Mouse (Mus musculus) MEL (cell line): Measurements from ENCODE around the gene Nr2c2. TPM values are rescaled to one million over a fixed set of nuclear protein-coding genes. Genes with fewer than 3 reads are reported as not detected.
A peak's percentile ranks its signal among the peaks of the same experiment; 100 is the strongest.

ENCODE experiments used
- DNase-seq: peaks from one replicate; pipeline ENCODE4 v3.0.0; 2011; ENCODE audit warnings: low read depth, low spot score
- H3K27ac ChIP-seq: 2 replicates; pipeline ENCODE4 v1.5.1; 2012; ENCODE audit warnings: low read depth, mild to moderate bottlenecking, control low read depth, low read length, moderate library complexity; ENCODE audit not compliant: control insufficient read depth
- H3K27me3 ChIP-seq, 2 experiments: fragments of 150-350 bp in 1 of 2; sonication (generic) in 1 of 2; 2 replicates each; pipeline ENCODE4 v1.6.1; 2012; ENCODE audit warnings: low read length in 2 of 2, mild to moderate bottlenecking in 2 of 2, improper control_type of control experiment in 1 of 2, moderate library complexity in 1 of 2; ENCODE audit not compliant: insufficient read depth in 2 of 2, control insufficient read depth in 1 of 2
- H3K36me3 ChIP-seq, 2 experiments: 2 replicates each; pipeline ENCODE4 v1.6.1; 2012 to 2014; ENCODE audit warnings: low read length in 2 of 2, improper control_type of control experiment in 1 of 2, inconsistent platforms in 1 of 2, mild to moderate bottlenecking in 1 of 2; ENCODE audit not compliant: insufficient read depth in 2 of 2, control insufficient read depth in 1 of 2
- H3K4me1 ChIP-seq, 2 experiments: fragments of 150-350 bp in 1 of 2; sonication (generic) in 1 of 2; 2 replicates each; pipeline ENCODE4 v1.6.1; 2012; ENCODE audit warnings: low read length in 2 of 2, improper control_type of control experiment in 1 of 2, mild to moderate bottlenecking in 1 of 2; ENCODE audit not compliant: insufficient read depth in 2 of 2, control insufficient read depth in 1 of 2
- H3K4me3 ChIP-seq, 2 experiments: fragments of 150-350 bp in 1 of 2; sonication (generic) in 1 of 2; 2 replicates each; pipeline ENCODE4 v1.5.1; 2012; ENCODE audit warnings: low read depth in 2 of 2, low read length in 2 of 2, mild to moderate bottlenecking in 2 of 2, moderate library complexity in 2 of 2, control low read depth in 1 of 2, improper control_type of control experiment in 1 of 2; ENCODE audit not compliant: control insufficient read depth in 1 of 2, insufficient read depth in 1 of 2
- H3K79me2 ChIP-seq: 2 replicates; pipeline ENCODE4 v1.6.1; 2012; ENCODE audit warnings: mild to moderate bottlenecking, low read length, moderate library complexity; ENCODE audit not compliant: control insufficient read depth, poor library complexity, insufficient read depth
- H3K9ac ChIP-seq: 2 replicates; pipeline ENCODE4 v1.6.1; 2012; ENCODE audit warnings: low read depth, mild to moderate bottlenecking, control low read depth, low read length, moderate library complexity; ENCODE audit not compliant: control insufficient read depth, poor library complexity, severe bottlenecking
- H3K9me3 ChIP-seq: fragments of 150-350 bp; sonication (generic); replicated peaks from 2 replicates; pipeline ENCODE4 v1.6.1; 2012; ENCODE audit warnings: mild to moderate bottlenecking, low read length, improper control_type of control experiment, moderate library complexity; ENCODE audit not compliant: insufficient read depth
- CTCF ChIP-seq, 3 experiments: IDR thresholded peaks in 2 of 3; conservative IDR thresholded peaks in 1 of 3; 2 replicates each; pipeline ENCODE4 v1.5.1; 2011 to 2012; ENCODE audit warnings: low read length in 3 of 3, low read depth in 2 of 3, mild to moderate bottlenecking in 2 of 3, improper control_type of control experiment in 1 of 3, inconsistent platforms in 1 of 3, mixed read lengths in 1 of 3, moderate library complexity in 1 of 3; ENCODE audit not compliant: control insufficient read depth in 1 of 3, insufficient read depth in 1 of 3, poor library complexity in 1 of 3, severe bottlenecking in 1 of 3
- EP300 ChIP-seq, 2 experiments: IDR thresholded peaks; 2 replicates each; pipeline ENCODE4 v1.6.1; 2011; ENCODE audit warnings: improper control_type of control experiment in 2 of 2, low read length in 2 of 2, low read depth in 1 of 2, mild to moderate bottlenecking in 1 of 2
- GABPA ChIP-seq: IDR thresholded peaks from 2 replicates; pipeline ENCODE4 v1.6.1; 2012; ENCODE audit warnings: low read depth, mild to moderate bottlenecking, inconsistent platforms, low read length, improper control_type of control experiment, moderate library complexity
- GATA1 ChIP-seq: IDR thresholded peaks from 2 replicates; pipeline ENCODE4 v1.6.1; 2011; ENCODE audit warnings: low read depth, low read length, improper control_type of control experiment
- HCFC1 ChIP-seq: IDR thresholded peaks from 2 replicates; pipeline ENCODE4 v1.6.1; 2012; ENCODE audit warnings: low read depth, mild to moderate bottlenecking, inconsistent platforms, low read length, improper control_type of control experiment, moderate library complexity
- JUND ChIP-seq: IDR thresholded peaks from 2 replicates; pipeline ENCODE4 v1.6.1; 2011; ENCODE audit warnings: low read depth, mild to moderate bottlenecking, improper control_type of control experiment, low read length
- KAT2A ChIP-seq: conservative IDR thresholded peaks from 2 replicates; pipeline ENCODE4 v1.6.1; 2012; ENCODE audit warnings: low read depth, low read length, improper control_type of control experiment, inconsistent platforms
- MAFK ChIP-seq: IDR thresholded peaks from 2 replicates; pipeline ENCODE4 v1.6.1; 2011; ENCODE audit warnings: low read depth, mild to moderate bottlenecking, low read length, improper control_type of control experiment, borderline replicate concordance
- MAX ChIP-seq: IDR thresholded peaks from 2 replicates; pipeline ENCODE4 v1.6.1; 2011; ENCODE audit warnings: low read length, improper control_type of control experiment
- MXI1 ChIP-seq: IDR thresholded peaks from 2 replicates; pipeline ENCODE4 v1.6.1; 2011; ENCODE audit warnings: mild to moderate bottlenecking, low read depth, low read length, improper control_type of control experiment
- MYC ChIP-seq: IDR thresholded peaks from 2 replicates; pipeline ENCODE4 v1.6.1; 2011; ENCODE audit warnings: low read depth, mild to moderate bottlenecking, low read length, improper control_type of control experiment, moderate library complexity
- NRF1 ChIP-seq: IDR thresholded peaks from 2 replicates; pipeline ENCODE4 v1.6.1; 2014; ENCODE audit warnings: low read depth, mild to moderate bottlenecking, inconsistent platforms, low read length, improper control_type of control experiment, moderate library complexity; ENCODE audit not compliant: poor library complexity, insufficient read depth, severe bottlenecking
- POLR2AphosphoS2 ChIP-seq: IDR thresholded peaks from 2 replicates; pipeline ENCODE4 v1.6.1; 2011; ENCODE audit warnings: low read length, improper control_type of control experiment
- POLR2AphosphoS5 ChIP-seq: IDR thresholded peaks from 2 replicates; pipeline ENCODE4 v1.6.1; 2012; ENCODE audit warnings: low read depth, borderline replicate concordance, mild to moderate bottlenecking, inconsistent platforms, low read length, moderate library complexity, mixed read lengths
- RAD21 ChIP-seq: IDR thresholded peaks from 2 replicates; pipeline ENCODE4 v1.6.1; 2011; ENCODE audit warnings: mild to moderate bottlenecking, low read depth, low read length, improper control_type of control experiment
- RCOR1 ChIP-seq: IDR thresholded peaks from 2 replicates; pipeline ENCODE4 v1.6.1; 2012; ENCODE audit warnings: low read depth, mild to moderate bottlenecking, inconsistent platforms, low read length, improper control_type of control experiment
- SIN3A ChIP-seq: IDR thresholded peaks from 2 replicates; pipeline ENCODE4 v1.6.1; 2012; ENCODE audit warnings: low read length, improper control_type of control experiment, inconsistent platforms
- SMC3 ChIP-seq: IDR thresholded peaks from 2 replicates; pipeline ENCODE4 v1.6.1; 2011; ENCODE audit warnings: low read depth, low read length, improper control_type of control experiment
- TAL1 ChIP-seq: IDR thresholded peaks from 2 replicates; pipeline ENCODE4 v1.6.1; 2012; ENCODE audit warnings: mild to moderate bottlenecking, inconsistent platforms, low read length, moderate library complexity, mixed read lengths
- TCF12 ChIP-seq: IDR thresholded peaks from 2 replicates; pipeline ENCODE4 v1.6.1; 2014; ENCODE audit warnings: low read depth, mild to moderate bottlenecking, inconsistent platforms, low read length, improper control_type of control experiment, moderate library complexity
- USF1 ChIP-seq: IDR thresholded peaks from 2 replicates; pipeline ENCODE4 v1.6.1; 2014; ENCODE audit warnings: low read depth, mild to moderate bottlenecking, inconsistent platforms, low read length, improper control_type of control experiment, moderate library complexity
- ZKSCAN1 ChIP-seq: IDR thresholded peaks from 2 replicates; pipeline ENCODE4 v1.6.1; 2012; ENCODE audit warnings: low read depth, mild to moderate bottlenecking, inconsistent platforms, low read length, improper control_type of control experiment, moderate library complexity
- ZMIZ1 ChIP-seq: IDR thresholded peaks from 2 replicates; pipeline ENCODE4 v1.6.1; 2012; ENCODE audit warnings: low read depth, mild to moderate bottlenecking, inconsistent platforms, low read length, improper control_type of control experiment, moderate library complexity
- ZNF384 ChIP-seq: IDR thresholded peaks from 2 replicates; pipeline ENCODE4 v1.6.1; 2012; ENCODE audit warnings: low read depth, mild to moderate bottlenecking, inconsistent platforms, low read length, improper control_type of control experiment
- polyA plus RNA-seq, 2 experiments: library from polyadenylated mRNA; stranded (reverse) in 1 of 2; unstranded in 1 of 2; fragments of >175 nt in 1 of 2; fragments of >200 nt in 1 of 2; gene quantifications; 2 replicates each; pipeline versions ENCODE4 v1.2.1 to v1.2.4; 2012; ENCODE audit warnings: low replicate concordance in 2 of 2, low read depth in 1 of 2; ENCODE audit not compliant: insufficient read length in 2 of 2, insufficient read depth in 1 of 2, missing spikeins in 1 of 2
- total RNA-seq: library from RNA; depleted of rRNA; stranded (reverse); fragments of 300-350 nt; gene quantifications from 2 replicates; pipeline ENCODE4 v1.2.3, GENCODE M21; 2012

Nr2c2 gene
- total and polyA plus RNA-seq, 3 experiments: 12.1 to 17.0 TPM; not detected in 1

DNA sequence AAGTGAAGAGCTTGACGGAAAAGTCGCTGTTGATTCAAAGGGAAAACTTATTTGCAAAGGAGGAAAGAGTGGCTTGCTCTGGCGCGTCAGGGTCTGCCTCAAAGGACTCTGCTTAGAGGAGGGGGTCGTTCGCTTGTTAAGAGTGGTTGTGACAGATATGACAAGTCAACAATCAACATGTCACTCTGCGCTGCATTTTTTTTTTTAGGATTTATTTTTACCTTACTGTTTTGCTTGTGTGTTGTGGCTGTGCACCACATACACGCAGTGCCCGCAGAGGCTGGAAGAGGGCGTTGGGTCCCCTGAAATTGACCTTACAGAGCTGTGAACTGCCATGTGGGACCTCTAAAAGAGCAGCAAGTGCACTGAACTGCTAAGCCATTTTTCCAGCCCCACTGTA, 93.0 kb downstream of the Nr2c2 start:
- Histone ChIP-seq H3K36me3 (peaks cover 0 to 32% of the 10 kb centered on the region in 2 experiments; a peak in 3 of 4 replicates), H3K27me3 (no peaks in the 10 kb centered on the region), H3K9ac (peak overlapping the region; percentile 89), H3K27ac (peak overlapping the region; percentile 60), H3K9me3 (no peaks in the 10 kb centered on the region), H3K4me3 (peak overlapping the region; percentile 81 to 96), H3K79me2 (peaks cover 35% of the 10 kb centered on the region), H3K4me1 (peaks cover 9 to 25% of the 10 kb centered on the region in 2 experiments)
- TF ChIP-seq NRF1 (no peak), ZMIZ1 (no peak), TAL1 (no peak), EP300 (IDR thresholded peaks at IDR 0.05; ENCODE audit: low read depth in 1 of 2, low read length in 2 of 2) (no peak; a peak in 1 of 4 replicates), RCOR1 (no peak), GATA1 (no peak; the same call in 1 of the 2 replicates), RAD21 (peak; percentile 18), MYC (peak; percentile 22; the same call in 1 of the 2 replicates), MAX (no peak), ZKSCAN1 (no peak), HCFC1 (no peak), POLR2AphosphoS5 (no peak), ZNF384 (peak; percentile 9; the same call in 1 of the 2 replicates), SMC3 (no peak), POLR2AphosphoS2 (no peak), GABPA (no peak), MAFK (no peak), JUND (no peak), MXI1 (no peak; the same call in 1 of the 2 replicates), TCF12 (no peak), SIN3A (0 out of 2 replicates have a peak, but pooled peaks have one; percentile 6), USF1 (no peak), KAT2A (no peak), CTCF (IDR thresholded peaks at IDR 0.05 in 2 of 3, conservative IDR thresholded peaks at IDR 0.05 in 1 of 3; ENCODE audit: control insufficient read depth in 1 of 3, insufficient read depth in 1 of 3, low read depth in 2 of 3, low read length in 3 of 3, poor library complexity in 1 of 3, severe bottlenecking in 1 of 3) (peak in 2 of 3 experiments; percentile 28 to 30; a peak in 4 of 6 replicates)
- peak; percentile 66 for DNase-seq
